Mouse (Mus musculus): ENCODE measurements around the gene Bpgm. TPM values are rescaled to one million over a fixed set of nuclear protein-coding genes. Genes with fewer than 3 reads are reported as not detected.
A peak's percentile ranks its signal among the peaks of the same experiment; 100 is the strongest.

Gene Bpgm
- total RNA-seq, 2 experiments from 2014 or later = 43.9 to 47.8 TPM

GRCm38 (mm10) chr6:34483811-34484210, 7.8 kb downstream of the Bpgm start:
- DNase-seq = no peak

GRCm38 (mm10) chr6:34486071-34486626, 10.1 kb downstream of the Bpgm start:
- peak in 1 of 2 experiments; percentile 25 for DNase-seq

GRCm38 (mm10) chr6:34493327-34494095, 17.5 kb downstream of the Bpgm start:
- no peak for DNase-seq

GRCm38 (mm10) chr6:34495140-34495551, 19.1 kb downstream of the Bpgm start:
- DNase-seq = peak in 1 of 2 experiments; percentile 33

GRCm38 (mm10) chr6:34497991-34498625, 22.1 kb downstream of the Bpgm start:
- DNase-seq = no peak

GRCm38 (mm10) chr6:34502291-34502690, 26.3 kb downstream of the Bpgm start:
- no peak for DNase-seq

- DNase-seq = no peak
These were observed 29.9 kb downstream of the Bpgm start for GRCm38 (mm10) chr6:34505957-34506356.

GRCm38 (mm10) chr6:34507581-34507980, 31.6 kb downstream of the Bpgm start:
- no peak for DNase-seq

GRCm38 (mm10) chr6:34508016-34508415, 32.0 kb downstream of the Bpgm start:
- DNase-seq = no peak

- no peak for DNase-seq
These were observed 34.3 kb downstream of the Bpgm start for GRCm38 (mm10) chr6:34510277-34510676.

- peak in 1 of 2 experiments; percentile 54 for DNase-seq
These were observed 35.4 kb downstream of the Bpgm start for GRCm38 (mm10) chr6:34511410-34511809.

GRCm38 (mm10) chr6:34512741-34513140, 36.7 kb downstream of the Bpgm start:
- no peak for DNase-seq

- no peak for DNase-seq
These were observed 38.6 kb downstream of the Bpgm start for GRCm38 (mm10) chr6:34514655-34515054.

- DNase-seq = no peak
These were observed 39.2 kb downstream of the Bpgm start for GRCm38 (mm10) chr6:34515098-34515782.

GRCm38 (mm10) chr6:34515783-34516099, 39.7 kb downstream of the Bpgm start:
- DNase-seq = no peak

- DNase-seq = no peak
These were observed 41.7 kb downstream of the Bpgm start for GRCm38 (mm10) chr6:34517750-34518149.

GRCm38 (mm10) chr6:34519087-34519486, 43.1 kb downstream of the Bpgm start:
- no peak for DNase-seq

- no peak for DNase-seq
These were observed 44.5 kb downstream of the Bpgm start for GRCm38 (mm10) chr6:34520491-34520890.

GRCm38 (mm10) chr6:34520912-34521311, 44.9 kb downstream of the Bpgm start:
- DNase-seq = no peak

- DNase-seq = no peak
These were observed 47.5 kb downstream of the Bpgm start for GRCm38 (mm10) chr6:34523476-34523875.

- DNase-seq = no peak
These were observed 49.5 kb downstream of the Bpgm start for GRCm38 (mm10) chr6:34525499-34525924.

GRCm38 (mm10) chr6:34525927-34526326, 49.9 kb downstream of the Bpgm start:
- no peak for DNase-seq

- no peak for DNase-seq
These were observed 50.4 kb downstream of the Bpgm start for GRCm38 (mm10) chr6:34526389-34526788.

All from heart, adult 18-20 months (tissue).